ENCODE assay signal across 8 mouse cellular contexts in genomic region chr13:58593129-58593528, GRCm38 (mm10). TPM values are rescaled to one million over a fixed set of nuclear protein-coding genes. Genes with fewer than 3 reads are reported as not detected.
DNase-seq lines count a peak whose midpoint lies in the region; ATAC-seq and TF ChIP-seq lines count a peak whose summit lies in the region.

No protein-coding gene starts in this region.

- H3K9ac ChIP-seq in hindbrain, embryonic 16.5 days (ENCODE audit: low read depth, low read length) = no peak overlapping the region
- no peak overlapping the region for H3K9ac ChIP-seq in MEL (ENCODE audit: control insufficient read depth, low read depth, low read length, poor library complexity, severe bottlenecking)

- H3K27me3 ChIP-seq in hindbrain, embryonic 10.5 days (ENCODE audit: insufficient read depth, poor library complexity, severe bottlenecking) = peaks cover 7% of the 10 kb centered on the region; the same call in 1 of the 2 replicates
- no peaks in the 10 kb centered on the region for H3K27me3 ChIP-seq in hindbrain, embryonic 16.5 days (replicated peaks; ENCODE audit: control insufficient read depth, insufficient read depth, low read length)
- H3K27me3 ChIP-seq in MEL (ENCODE audit: control insufficient read depth in 1 of 2, insufficient read depth in 2 of 2, low read length in 2 of 2) = peaks cover 0 to 5% of the 10 kb centered on the region in 2 experiments; a peak in 2 of 4 replicates

- no peak for TF ChIP-seq POLR2A in MEL (IDR thresholded peaks at IDR 0.05; ENCODE audit: control insufficient read depth in 1 of 2, insufficient read depth in 1 of 2, low read depth in 1 of 2, low read length in 2 of 2, poor library complexity in 1 of 2)
- no peak for TF ChIP-seq POLR2A in olfactory bulb, adult 2 months (IDR thresholded peaks at IDR 0.05; ENCODE audit: insufficient read depth, low read depth, low read length)

- 28% methylated on average over 7 of the region's 7 CpGs for WGBS in hindbrain, embryonic 10.5 days
- WGBS in hindbrain, embryonic 16.5 days = 34% methylated on average over 7 of the region's 7 CpGs
- WGBS in olfactory bulb, adult 2 months = 42% methylated on average over 7 of the region's 7 CpGs

- no peak for TF ChIP-seq EP300 in MEL (IDR thresholded peaks at IDR 0.05; ENCODE audit: low read depth in 1 of 2, low read length in 2 of 2)

- peak; percentile 48 for TF ChIP-seq RAD21 in MEL (IDR thresholded peaks at IDR 0.05; ENCODE audit: low read depth, low read length)

- ATAC-seq in hindbrain, embryonic 16.5 days = no peak

- no peaks in the 10 kb centered on the region for H3K36me3 ChIP-seq in hindbrain, embryonic 10.5 days
- no peaks in the 10 kb centered on the region for H3K36me3 ChIP-seq in hindbrain, embryonic 16.5 days (ENCODE audit: control insufficient read depth, insufficient read depth, low read length)
- peaks cover 0 to 2% of the 10 kb centered on the region in 2 experiments; a peak in 1 of 4 replicates for H3K36me3 ChIP-seq in MEL (ENCODE audit: control insufficient read depth in 1 of 2, insufficient read depth in 2 of 2, low read length in 2 of 2)

- DNase-seq in hindbrain, embryonic 10.5 days (ENCODE audit: low spot score) = peak; percentile 34
- peak; percentile 73 for DNase-seq in MEL (ENCODE audit: low read depth, low spot score)
- DNase-seq in cerebellum, postnatal 10 days = peak; percentile 83 to 85
- DNase-seq in gastrocnemius, postnatal 4 days (ENCODE audit: low spot score in 2 of 2) = peak; percentile 62 to 72
- DNase-seq in layer of hippocampus, adult 9-11 months = peak; percentile 12
- DNase-seq in thymus, postnatal 36 days = peak; percentile 24 to 32

- no peak overlapping the region for H3K4me2 ChIP-seq in hindbrain, embryonic 16.5 days (ENCODE audit: low read length)

- no peaks in the 10 kb centered on the region for H3K9me3 ChIP-seq in hindbrain, embryonic 10.5 days
- no peaks in the 10 kb centered on the region for H3K9me3 ChIP-seq in hindbrain, embryonic 16.5 days (ENCODE audit: control insufficient read depth, low read length)
- no peaks in the 10 kb centered on the region for H3K9me3 ChIP-seq in MEL (replicated peaks; ENCODE audit: insufficient read depth, low read length)

- peaks cover 15% of the 10 kb centered on the region; the same call in 1 of the 2 replicates for H3K4me1 ChIP-seq in hindbrain, embryonic 10.5 days (replicated peaks)
- peaks cover 6% of the 10 kb centered on the region for H3K4me1 ChIP-seq in hindbrain, embryonic 16.5 days (ENCODE audit: control insufficient read depth, insufficient read depth, low read depth, low read length)
- peaks cover 0 to 8% of the 10 kb centered on the region in 2 experiments; a peak in 1 of 4 replicates for H3K4me1 ChIP-seq in MEL (ENCODE audit: control insufficient read depth in 1 of 2, insufficient read depth in 2 of 2, low read length in 2 of 2)
- H3K4me1 ChIP-seq in olfactory bulb, adult 2 months (ENCODE audit: control insufficient read depth, insufficient read depth, low read length) = peaks cover 2% of the 10 kb centered on the region; the same call in 1 of the 2 replicates

- no peaks in the 10 kb centered on the region for H3K79me2 ChIP-seq in MEL (ENCODE audit: control insufficient read depth, insufficient read depth, low read length, poor library complexity)

- peak; percentile 49 to 68 (median 61) for TF ChIP-seq CTCF in MEL (IDR thresholded peaks at IDR 0.05 in 2 of 3, conservative IDR thresholded peaks at IDR 0.05 in 1 of 3; ENCODE audit: control insufficient read depth in 1 of 3, insufficient read depth in 1 of 3, low read depth in 2 of 3, low read length in 3 of 3, poor library complexity in 1 of 3, severe bottlenecking in 1 of 3)
- TF ChIP-seq CTCF in olfactory bulb, adult 2 months (IDR thresholded peaks at IDR 0.05; ENCODE audit: insufficient read depth, low read depth, low read length) = peak; percentile 27; the same call in 1 of the 2 replicates

- H3K4me3 ChIP-seq in hindbrain, embryonic 10.5 days = no peak overlapping the region
- H3K4me3 ChIP-seq in hindbrain, embryonic 16.5 days (ENCODE audit: low read length) = no peak overlapping the region
- H3K4me3 ChIP-seq in MEL (ENCODE audit: control insufficient read depth in 1 of 2, insufficient read depth in 1 of 2, low read depth in 2 of 2, low read length in 2 of 2) = no peak overlapping the region
- H3K4me3 ChIP-seq in olfactory bulb, adult 2 months (ENCODE audit: insufficient read depth, low read depth, low read length) = no peak overlapping the region

- H3K27ac ChIP-seq in hindbrain, embryonic 10.5 days = no peak overlapping the region
- H3K27ac ChIP-seq in hindbrain, embryonic 16.5 days (ENCODE audit: low read depth, low read length) = no peak overlapping the region
- no peak overlapping the region for H3K27ac ChIP-seq in MEL (ENCODE audit: control insufficient read depth, low read depth, low read length)
- no peak overlapping the region for H3K27ac ChIP-seq in olfactory bulb, adult 2 months (ENCODE audit: insufficient read depth, low read depth, low read length)

TF ChIP-seq in MEL, 35 proteins besides CTCF, POLR2A, EP300 and RAD21:
- TF ChIP-seq SMC3 (IDR thresholded peaks at IDR 0.05; ENCODE audit: low read depth, low read length) (peak; percentile 41), MAZ (IDR thresholded peaks at IDR 0.05; ENCODE audit: low read depth, low read length) (no peak), ZC3H11A (IDR thresholded peaks at IDR 0.05; ENCODE audit: low read depth, low read length) (peak; percentile 21; the same call in 1 of the 2 replicates)

RNA-seq across cellular contexts. Expression of gene Slc28a3, which starts 17.5 kb away (rescaled TPM):
- not detected in 2 replicates for polyA plus RNA-seq in hindbrain, embryonic 10.5 days (2016; fragmentation: Nextera tagmentation; extraction: Ambion mirVana)
- 0.25 TPM in 2 replicates for polyA plus RNA-seq in hindbrain, embryonic 16.5 days (2015; fragmentation: Nextera tagmentation; extraction: Ambion mirVana)
- not detected in 2 replicates for total RNA-seq in MEL (2012; rRNA removed)
- polyA plus RNA-seq in MEL (2012; ENCODE audit: insufficient read depth in 1 of 2, insufficient read length in 2 of 2, low read depth in 1 of 2, low replicate concordance in 2 of 2, missing spikeins in 1 of 2) = 1 to 10 TPM in 1 of 2 experiments, not detected in 1; 1.4 TPM
- not detected for total RNA-seq in gastrocnemius, postnatal 4 days (2021)
- polyA plus RNA-seq in olfactory bulb, adult 2 months (2012; ENCODE audit: insufficient read depth, insufficient read length, low replicate concordance, missing spikeins) = not detected in 2 replicates

Comparison
In these comparisons a context has a peak if more than half of its experiments do, and no peak if none do; other contexts are left out.
1. DNase-seq: peak in every context shown above with its lines; median percentile 84 in cerebellum, postnatal 10 days; 73 in MEL; 67 in gastrocnemius, postnatal 4 days; 34 in hindbrain, embryonic 10.5 days; 28 in thymus, postnatal 36 days; 12 in layer of hippocampus, adult 9-11 months.